Mouse (Mus musculus): Measurements from ENCODE around the gene Dbnl. TPM values are rescaled to one million over a fixed set of nuclear protein-coding genes. Genes with fewer than 3 reads are reported as not detected.

The Dbnl gene
- 306 TPM for polyA plus RNA-seq (2017; shearing (Covaris generic))

GRCm38 (mm10) chr11:5788056-5789014 is at the start of gene Dbnl:
Dbnl (plus strand) TSS chr11:5788488.

GRCm38 (mm10) chr11:5761820-5762632 is 26.3 kb upstream of the Dbnl start, which contains the start of gene Urgcp:
Urgcp (minus strand) TSS chr11:5762376.

GRCm38 (mm10) chr11:5803551-5803981 is 15.3 kb downstream of the Dbnl start, which contains the start of gene Pgam2:
Pgam2 (minus strand) TSS chr11:5803733.

GRCm38 (mm10) chr11:5837251-5838246 is 49.3 kb downstream of the Dbnl start, which contains the start of gene Polm:
Polm (minus strand) TSS chr11:5838016.

Other genes with a start within 250 kb of the Dbnl start
- gene Ccdc117, start 246.3 kb upstream of the Dbnl start, polyA plus RNA-seq (2017; shearing (Covaris generic)): 5.8 TPM
- not detected for gene Ankrd36, start 218.8 kb upstream of the Dbnl start, polyA plus RNA-seq (2017; shearing (Covaris generic))
- 43.5 TPM for gene Mrps24, start 72.8 kb upstream of the Dbnl start, polyA plus RNA-seq (2017; shearing (Covaris generic))
- gene Urgcp, start 26.1 kb upstream of the Dbnl start, polyA plus RNA-seq (2017; shearing (Covaris generic)): 40.8 TPM
- 5.1 TPM for gene Pgam2, start 15.2 kb downstream of the Dbnl start, polyA plus RNA-seq (2017; shearing (Covaris generic))
- gene Polm, start 49.5 kb downstream of the Dbnl start, polyA plus RNA-seq (2017; shearing (Covaris generic)): 42.5 TPM
- 1.1 TPM for gene Aebp1, start 73.5 kb downstream of the Dbnl start, polyA plus RNA-seq (2017; shearing (Covaris generic))
- gene Pold2, start 89.8 kb downstream of the Dbnl start, polyA plus RNA-seq (2017; shearing (Covaris generic)): 90.3 TPM
- not detected for gene Myl7, start 110.3 kb downstream of the Dbnl start, polyA plus RNA-seq (2017; shearing (Covaris generic))
- gene Gck, start 161.6 kb downstream of the Dbnl start, polyA plus RNA-seq (2017; shearing (Covaris generic)): not detected
- 65.3 TPM for gene Ykt6, start 167.2 kb downstream of the Dbnl start, polyA plus RNA-seq (2017; shearing (Covaris generic))